Mouse (Mus musculus) thymus, adult 18-20 months (tissue): ENCODE measurements around the gene Zfp408.
A peak's percentile ranks its signal among the peaks of the same experiment; 100 is the strongest.
"Not testable (repeated sequence)": the region's sequence is repeated elsewhere in the genome, so short reads cannot be mapped to it uniquely, and the experiment has no call there.

Source experiments
- DNase-seq, 2 experiments: peaks; one replicate each; pipeline ENCODE4 v3.0.0; 2022; ENCODE audit warnings: mixed read lengths in 2 of 2

The Zfp408 gene

GRCm38 (mm10) chr2:91650360-91650995 is 887 bp upstream of the Zfp408 start:
- no peak for DNase-seq

- peak in 1 of 2 experiments; percentile 38 for DNase-seq
Measured at GRCm38 (mm10) chr2:91649152-91649551, 439 bp downstream of the Zfp408 start.

GRCm38 (mm10) chr2:91646733-91647132 is 2.9 kb downstream of the Zfp408 start:
- DNase-seq = peak in 1 of 2 experiments; percentile 47

- DNase-seq = peak; percentile 71 to 85
Measured at GRCm38 (mm10) chr2:91645811-91646210, 3.8 kb downstream of the Zfp408 start.

- peak; percentile 47 to 51 for DNase-seq
Measured at GRCm38 (mm10) chr2:91645354-91645753, 4.2 kb downstream of the Zfp408 start.

- DNase-seq = no peak
Measured at GRCm38 (mm10) chr2:91644021-91644420, 5.6 kb downstream of the Zfp408 start.

- DNase-seq = no peak
Measured at GRCm38 (mm10) chr2:91642825-91643415, 6.7 kb downstream of the Zfp408 start.

GRCm38 (mm10) chr2:91638931-91639330 is 10.7 kb downstream of the Zfp408 start:
- no peak for DNase-seq

- DNase-seq = no peak
Measured at GRCm38 (mm10) chr2:91636727-91637338, 12.8 kb downstream of the Zfp408 start.

GRCm38 (mm10) chr2:91636229-91636628 is 13.4 kb downstream of the Zfp408 start, which contains the start of gene F2:
F2 (minus strand) TSS chr2:91636414.
- no peak for DNase-seq

GRCm38 (mm10) chr2:91635486-91635885 is 14.1 kb downstream of the Zfp408 start:
- DNase-seq = no peak

GRCm38 (mm10) chr2:91634841-91635240 is 14.8 kb downstream of the Zfp408 start:
- peak in 1 of 2 experiments; percentile 60 for DNase-seq

- DNase-seq = no peak
Measured at GRCm38 (mm10) chr2:91633334-91633977, 16.1 kb downstream of the Zfp408 start.

- DNase-seq = no peak
Measured at GRCm38 (mm10) chr2:91632316-91632715, 17.3 kb downstream of the Zfp408 start.

GRCm38 (mm10) chr2:91631826-91632225 is 17.8 kb downstream of the Zfp408 start:
- no peak for DNase-seq

GRCm38 (mm10) chr2:91630384-91630783 is 19.2 kb downstream of the Zfp408 start:
- DNase-seq = no peak

- no peak for DNase-seq
Measured at GRCm38 (mm10) chr2:91629682-91630081, 19.9 kb downstream of the Zfp408 start.

- no peak for DNase-seq
Measured at GRCm38 (mm10) chr2:91628171-91628570, 21.4 kb downstream of the Zfp408 start.

- DNase-seq = no peak
Measured at GRCm38 (mm10) chr2:91627486-91627885, 22.1 kb downstream of the Zfp408 start.

- DNase-seq = not testable (repeated sequence)
Measured at GRCm38 (mm10) chr2:91623366-91623765, 26.2 kb downstream of the Zfp408 start.

GRCm38 (mm10) chr2:91622356-91622755 is 27.2 kb downstream of the Zfp408 start:
- DNase-seq = no peak

- DNase-seq = not testable (repeated sequence)
Measured at GRCm38 (mm10) chr2:91609370-91609769, 40.2 kb downstream of the Zfp408 start.

- DNase-seq = no peak
Measured at GRCm38 (mm10) chr2:91602389-91602788, 47.2 kb downstream of the Zfp408 start.

GRCm38 (mm10) chr2:91600475-91600874 is 49.1 kb downstream of the Zfp408 start:
- no peak for DNase-seq
